Mouse (Mus musculus): ENCODE data around the gene Atxn2. TPM values are rescaled to one million over a fixed set of nuclear protein-coding genes. Genes with fewer than 3 reads are reported as not detected.
A peak's percentile ranks its signal among the peaks of the same experiment; 100 is the strongest.

Gene Atxn2
- polyA plus RNA-seq, 1 experiment from 2014 or later: 46.8 TPM

DNA sequence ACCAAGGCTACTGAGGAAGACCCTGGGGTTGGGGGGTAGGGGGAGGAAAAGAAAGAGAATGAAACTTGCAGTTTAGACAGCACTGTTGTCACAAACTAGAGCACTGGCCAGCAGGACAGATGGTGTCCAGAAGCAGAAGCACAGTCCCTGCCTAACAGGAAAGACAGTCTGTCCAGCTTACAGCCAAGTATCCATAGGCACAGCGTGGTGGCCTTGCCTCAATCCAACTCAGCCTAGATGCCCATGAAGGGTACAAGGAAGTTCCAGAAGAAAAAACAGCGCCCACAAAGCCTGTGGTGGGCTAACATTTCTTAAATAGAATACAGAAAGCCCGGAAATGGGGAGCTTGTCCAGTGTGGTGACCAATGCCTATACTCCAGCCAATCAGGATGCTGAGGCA, 114.5 kb downstream of the Atxn2 start:
- Histone ChIP-seq H3K4me1 (peaks cover 53% of the 10 kb centered on the region), H3K4me3 (no peak overlapping the region), H3K9me3 (no peaks in the 10 kb centered on the region), H3K36me3 (peaks cover 66% of the 10 kb centered on the region), H3K27me3 (ENCODE audit: insufficient read depth, poor library complexity, severe bottlenecking) (peaks cover 29% of the 10 kb centered on the region), H3K27ac (no peak overlapping the region)
- WGBS: 91% methylated on average over 3 of the region's 3 CpGs
- peak; percentile 72 for DNase-seq (ENCODE audit: low spot score)

DNA sequence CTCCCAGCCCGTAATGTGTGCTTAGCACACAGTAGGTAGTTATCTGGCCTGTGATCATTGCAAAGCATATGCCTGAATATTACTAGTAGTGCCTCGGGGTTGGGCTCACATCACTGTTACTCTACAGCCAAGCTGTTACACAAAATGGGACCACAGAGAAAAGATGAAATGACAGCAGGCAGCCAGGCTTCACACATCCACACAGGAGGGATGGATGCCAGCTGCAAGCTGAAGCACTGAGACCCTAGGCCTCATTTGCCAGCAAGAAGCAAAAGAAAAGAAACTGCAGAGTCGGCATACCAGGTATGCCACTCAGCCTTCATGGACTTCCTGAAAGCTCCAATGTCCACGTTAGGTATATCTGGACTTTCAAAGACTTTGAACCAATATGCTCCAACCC, 116.7 kb downstream of the Atxn2 start:
- no peaks in the 10 kb centered on the region for H3K9me3 ChIP-seq
- H3K4me3 ChIP-seq: peak overlapping the region; percentile 60
- H3K27me3 ChIP-seq (ENCODE audit: insufficient read depth, poor library complexity, severe bottlenecking): peaks cover 29% of the 10 kb centered on the region
- no peak for DNase-seq (ENCODE audit: low spot score)
- H3K27ac ChIP-seq: no peak overlapping the region
- WGBS: 81% methylated on average over 4 of the region's 4 CpGs
- peaks cover 55% of the 10 kb centered on the region for H3K36me3 ChIP-seq
- peaks cover 53% of the 10 kb centered on the region for H3K4me1 ChIP-seq

DNA sequence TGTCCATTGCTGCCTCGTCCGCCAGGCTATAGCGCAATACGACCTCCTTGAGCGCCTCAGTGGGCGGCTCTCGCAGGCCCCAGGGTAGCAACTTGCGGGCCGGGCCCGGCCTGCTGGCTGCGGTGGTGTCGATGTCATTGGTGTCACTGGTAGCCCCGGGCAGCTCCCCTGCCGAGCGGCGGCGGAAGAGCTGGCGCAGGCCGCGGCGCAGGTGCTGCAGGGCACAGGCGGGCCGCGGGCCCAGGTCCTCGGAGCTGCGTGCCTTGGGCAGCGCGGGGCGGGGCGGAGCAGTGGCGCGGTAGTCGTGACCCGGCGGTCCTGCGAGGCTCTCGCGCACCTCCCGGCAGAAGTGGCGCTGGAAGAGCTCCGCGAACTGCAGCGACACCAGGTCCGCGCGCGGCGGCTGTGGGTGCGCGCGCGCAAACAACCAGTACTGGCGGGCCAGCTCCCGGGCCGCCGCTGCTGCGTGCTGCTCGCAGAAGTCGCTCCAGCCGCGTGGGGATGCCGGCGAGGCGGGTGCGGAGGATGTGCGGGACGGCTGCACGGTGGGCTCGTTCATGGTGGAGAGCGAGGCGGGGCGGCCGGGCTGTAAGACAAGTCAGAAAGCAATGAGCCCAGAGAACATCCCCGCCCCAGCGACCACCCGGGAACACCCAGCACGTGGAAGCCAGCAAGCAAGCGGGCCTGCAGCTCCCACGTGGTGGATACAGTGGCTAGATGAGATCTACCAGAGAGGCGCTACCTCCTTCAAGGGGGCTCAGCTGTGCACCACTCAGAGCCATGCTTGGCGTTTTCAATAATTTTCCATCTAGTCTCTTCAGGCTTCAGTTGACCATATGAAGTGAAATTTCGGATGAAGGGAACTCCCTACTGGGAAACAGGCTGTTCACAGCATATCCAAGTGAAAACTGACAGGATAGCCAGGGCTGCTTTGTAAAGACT, 117.6 kb downstream of the Atxn2 start:
- H3K27ac ChIP-seq: peak overlapping the region; percentile 62
- H3K4me1 ChIP-seq: peaks cover 54% of the 10 kb centered on the region
- no peak for DNase-seq (ENCODE audit: low spot score)
- peaks cover 57% of the 10 kb centered on the region for H3K36me3 ChIP-seq
- H3K27me3 ChIP-seq (ENCODE audit: insufficient read depth, poor library complexity, severe bottlenecking): peaks cover 29% of the 10 kb centered on the region
- WGBS: 21% methylated on average over 82 of the region's 82 CpGs
- no peaks in the 10 kb centered on the region for H3K9me3 ChIP-seq
- H3K4me3 ChIP-seq: peak overlapping the region; percentile 60

DNA sequence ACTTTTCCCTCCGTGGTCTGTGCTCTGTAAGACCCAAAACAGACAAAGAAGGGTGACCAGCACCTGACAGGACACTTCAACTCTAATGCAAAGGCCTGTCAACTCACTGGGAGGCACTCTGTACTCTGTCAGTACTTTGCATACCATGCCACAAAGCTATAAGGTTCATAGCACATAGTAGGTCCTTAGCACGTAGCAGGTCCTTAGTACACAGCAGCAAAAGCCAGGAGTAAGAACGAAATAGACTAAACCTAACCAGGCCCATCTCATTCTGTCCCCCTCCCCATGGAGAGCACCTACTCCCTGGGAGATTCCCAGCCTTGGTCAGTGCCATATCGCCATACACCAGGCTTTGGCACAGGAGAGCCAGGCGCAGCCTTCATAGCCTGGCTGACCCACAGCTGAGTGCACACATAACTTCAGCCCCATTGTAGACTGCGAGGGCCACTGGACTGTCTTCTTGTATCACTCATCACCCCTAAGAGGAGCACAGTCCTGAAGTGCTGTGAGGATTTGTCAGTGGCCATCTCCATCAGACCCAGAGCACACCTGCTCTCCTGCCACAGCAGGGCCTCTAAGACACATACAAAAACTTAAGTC, 120.0 kb downstream of the Atxn2 start:
- H3K9me3 ChIP-seq: no peaks in the 10 kb centered on the region
- H3K27me3 ChIP-seq (ENCODE audit: insufficient read depth, poor library complexity, severe bottlenecking): peaks cover 29% of the 10 kb centered on the region
- no peak overlapping the region for H3K27ac ChIP-seq
- H3K36me3 ChIP-seq: peaks cover 38% of the 10 kb centered on the region
- DNase-seq (ENCODE audit: low spot score): no peak
- peaks cover 68% of the 10 kb centered on the region for H3K4me1 ChIP-seq
- WGBS: 84% methylated on average over 6 of the region's 6 CpGs
- H3K4me3 ChIP-seq: no peak overlapping the region

DNA sequence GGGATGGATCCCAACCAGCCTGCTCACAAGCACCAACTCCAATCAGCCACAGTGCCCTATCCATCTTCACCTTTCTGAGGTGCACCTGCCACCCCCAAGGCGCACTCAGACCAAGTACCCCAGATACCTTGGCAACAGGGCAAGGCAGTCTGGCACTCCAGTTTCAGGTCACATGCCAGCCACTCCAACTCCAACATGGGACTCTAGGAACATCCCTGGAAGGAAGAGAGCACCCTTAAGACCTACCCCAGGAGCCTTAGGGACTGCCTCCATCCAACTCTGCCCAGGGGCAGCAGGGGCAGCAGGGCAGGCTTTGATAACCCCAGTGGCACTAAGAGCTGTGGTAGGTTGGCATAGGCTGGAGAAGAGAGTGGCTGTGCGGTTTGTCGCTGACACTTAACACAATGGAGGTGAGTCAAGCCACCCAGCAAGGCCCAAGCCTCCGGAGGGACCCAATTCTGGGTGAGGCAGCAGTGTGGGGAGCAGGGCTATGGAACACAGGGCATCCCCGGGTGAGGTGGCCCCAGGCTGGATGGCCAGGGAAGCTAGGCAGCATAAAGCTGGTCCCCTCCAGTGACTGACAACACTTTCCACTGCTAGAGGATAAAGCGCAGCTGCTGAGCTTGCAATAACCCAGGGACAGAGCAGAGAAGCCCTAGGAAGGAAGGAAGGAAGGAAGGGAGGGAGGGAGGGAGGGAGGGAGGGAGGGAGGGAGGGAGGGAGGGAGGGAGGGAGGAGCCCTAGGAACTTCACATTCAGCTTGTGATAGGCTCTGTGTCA, 121.4 kb downstream of the Atxn2 start:
- Histone ChIP-seq H3K36me3 (peaks cover 23% of the 10 kb centered on the region), H3K4me3 (no peak overlapping the region), H3K27ac (peak overlapping the region; percentile 74), H3K27me3 (ENCODE audit: insufficient read depth, poor library complexity, severe bottlenecking) (peaks cover 26% of the 10 kb centered on the region), H3K4me1 (peaks cover 76% of the 10 kb centered on the region), H3K9me3 (no peaks in the 10 kb centered on the region)
- 70% methylated on average over 6 of the region's 6 CpGs for WGBS
- no peak for DNase-seq (ENCODE audit: low spot score)

DNA sequence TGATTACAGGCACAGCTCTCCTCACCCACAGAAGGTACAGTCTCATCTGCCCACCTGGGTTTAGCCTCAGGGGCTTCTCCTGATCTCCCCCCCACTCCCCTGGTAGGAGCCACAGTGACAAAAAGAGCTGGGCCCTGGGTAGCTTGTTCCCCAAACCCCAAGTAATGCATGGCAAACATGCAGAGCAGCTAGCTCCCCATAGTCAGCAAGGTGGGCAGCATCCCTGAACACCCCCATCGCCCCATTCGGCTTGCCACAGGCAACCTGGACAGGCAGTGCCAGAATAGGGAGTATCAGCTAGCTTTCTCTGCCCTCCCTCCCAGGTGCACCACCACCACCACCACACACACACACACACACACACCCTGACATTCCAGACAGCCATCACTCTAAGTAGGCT, 122.0 kb downstream of the Atxn2 start:
- H3K27ac ChIP-seq: peak overlapping the region; percentile 74
- H3K4me1 ChIP-seq: peaks cover 81% of the 10 kb centered on the region
- peaks cover 17% of the 10 kb centered on the region for H3K36me3 ChIP-seq
- WGBS: 93% methylated on average over 2 of the region's 2 CpGs
- no peaks in the 10 kb centered on the region for H3K9me3 ChIP-seq
- peaks cover 20% of the 10 kb centered on the region for H3K27me3 ChIP-seq (ENCODE audit: insufficient read depth, poor library complexity, severe bottlenecking)
- DNase-seq (ENCODE audit: low spot score): no peak
- peak overlapping the region; percentile 91 for H3K4me3 ChIP-seq

DNA sequence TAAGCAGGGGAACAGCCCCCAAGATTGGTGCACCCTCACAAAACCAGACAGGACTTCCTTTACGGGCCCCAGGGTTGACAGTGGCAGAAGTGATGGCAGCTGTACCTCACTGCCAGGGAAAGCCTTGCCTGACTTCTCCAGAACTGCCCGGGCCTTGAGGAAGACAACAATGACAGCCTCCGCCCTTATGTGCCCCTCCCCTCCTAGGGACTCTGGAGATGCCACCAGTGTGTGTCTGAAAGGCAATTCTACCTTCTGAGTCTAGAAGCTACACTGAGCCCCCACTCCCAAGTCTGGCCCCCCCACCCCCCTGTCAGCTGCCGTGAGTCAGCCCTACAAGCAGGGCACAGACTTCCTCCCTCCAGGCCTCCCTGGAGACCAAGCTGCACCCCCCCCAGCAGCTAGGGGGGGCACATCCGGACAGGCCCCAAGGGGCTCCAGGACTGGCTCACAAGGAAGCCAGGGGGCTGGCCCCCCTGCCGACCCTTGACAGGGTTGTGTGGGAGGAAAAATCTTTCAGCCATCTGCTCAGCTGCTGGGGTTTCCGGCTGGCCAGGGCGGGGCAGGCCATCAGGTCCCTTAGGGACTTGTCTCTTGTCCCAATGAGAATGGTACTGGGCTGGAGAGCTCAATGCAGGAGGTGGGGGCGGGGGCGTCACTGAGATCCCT, 122.6 kb downstream of the Atxn2 start:
- H3K4me1 ChIP-seq: peaks cover 81% of the 10 kb centered on the region
- WGBS: 29% methylated on average over 10 of the region's 10 CpGs
- DNase-seq (ENCODE audit: low spot score): no peak
- peak overlapping the region; percentile 74 for H3K27ac ChIP-seq
- H3K9me3 ChIP-seq: no peaks in the 10 kb centered on the region
- H3K36me3 ChIP-seq: peaks cover 12% of the 10 kb centered on the region
- peak overlapping the region; percentile 91 for H3K4me3 ChIP-seq
- H3K27me3 ChIP-seq (ENCODE audit: insufficient read depth, poor library complexity, severe bottlenecking): peaks cover 15% of the 10 kb centered on the region

DNA sequence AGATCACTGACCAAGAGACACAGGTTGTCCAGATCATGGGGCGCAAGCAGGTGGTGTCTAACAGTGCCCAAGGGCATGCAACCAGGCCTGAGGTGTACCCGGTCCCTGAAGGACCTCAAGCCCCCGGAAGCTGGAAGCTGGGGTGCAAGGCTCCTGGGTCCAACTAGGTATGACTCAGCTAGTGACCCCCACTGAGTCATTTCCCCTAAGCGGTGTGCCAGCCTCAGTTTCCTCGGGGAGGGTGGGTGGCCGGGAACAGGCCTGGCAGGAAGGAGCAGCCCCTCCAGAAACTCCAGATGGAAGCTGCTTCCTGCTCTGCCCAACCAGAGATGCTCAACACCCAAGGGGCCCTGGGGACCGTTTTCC, 123.1 kb downstream of the Atxn2 start:
- Histone ChIP-seq H3K4me1 (peaks cover 81% of the 10 kb centered on the region), H3K27ac (peak overlapping the region; percentile 74), H3K27me3 (ENCODE audit: insufficient read depth, poor library complexity, severe bottlenecking) (peaks cover 14% of the 10 kb centered on the region), H3K9me3 (no peaks in the 10 kb centered on the region), H3K36me3 (0 out of 2 replicates have a peak, but pooled peaks cover 8% of the 10 kb centered on the region), H3K4me3 (peak overlapping the region; percentile 91)
- no peak for DNase-seq (ENCODE audit: low spot score)
- WGBS: 63% methylated on average over 7 of the region's 7 CpGs

DNA sequence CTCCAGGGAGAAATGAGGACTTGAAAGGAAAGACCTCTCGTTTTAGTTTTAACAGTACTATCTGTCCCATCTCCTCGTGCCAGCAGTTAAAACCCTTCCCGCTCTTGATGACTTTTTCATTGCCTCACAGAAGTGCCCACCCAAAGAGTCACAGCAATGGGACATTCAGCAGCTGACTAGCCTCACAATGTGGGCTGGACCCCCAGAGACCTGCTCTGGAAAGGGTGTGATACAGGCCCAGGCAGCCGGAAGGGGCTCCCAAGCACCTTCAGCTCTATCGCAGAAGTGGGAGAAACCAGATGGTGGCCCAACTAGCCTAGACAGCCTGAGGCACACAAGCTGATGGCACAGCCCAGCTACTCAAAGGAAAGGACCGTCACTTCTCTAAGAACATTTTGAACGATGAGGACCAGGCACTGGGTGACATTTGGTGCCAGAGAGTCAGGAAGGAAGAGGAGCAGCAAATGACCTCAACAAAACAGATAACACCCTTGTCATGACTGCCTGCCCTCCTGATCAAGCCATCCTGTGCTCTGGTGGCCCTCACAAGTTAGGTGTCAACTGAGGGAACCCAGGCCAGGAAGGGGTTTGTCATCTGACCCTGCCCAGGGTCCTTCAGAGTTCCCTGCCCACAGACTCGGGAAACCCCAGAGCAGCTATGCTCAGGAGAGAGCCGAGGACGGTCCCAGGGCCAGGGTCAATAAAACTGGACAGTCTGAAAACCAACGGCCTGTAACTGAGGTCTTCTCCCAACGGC, 124.0 kb downstream of the Atxn2 start:
- DNase-seq (ENCODE audit: low spot score): no peak
- Histone ChIP-seq H3K27me3 (ENCODE audit: insufficient read depth, poor library complexity, severe bottlenecking) (peaks cover 8% of the 10 kb centered on the region; the same call in 1 of the 2 replicates), H3K36me3 (0 out of 2 replicates have a peak, but pooled peaks cover 8% of the 10 kb centered on the region), H3K27ac (peak overlapping the region; percentile 94), H3K4me3 (peak overlapping the region; percentile 91), H3K9me3 (no peaks in the 10 kb centered on the region), H3K4me1 (peaks cover 77% of the 10 kb centered on the region)
- 19% methylated on average over 12 of the region's 12 CpGs for WGBS

DNA sequence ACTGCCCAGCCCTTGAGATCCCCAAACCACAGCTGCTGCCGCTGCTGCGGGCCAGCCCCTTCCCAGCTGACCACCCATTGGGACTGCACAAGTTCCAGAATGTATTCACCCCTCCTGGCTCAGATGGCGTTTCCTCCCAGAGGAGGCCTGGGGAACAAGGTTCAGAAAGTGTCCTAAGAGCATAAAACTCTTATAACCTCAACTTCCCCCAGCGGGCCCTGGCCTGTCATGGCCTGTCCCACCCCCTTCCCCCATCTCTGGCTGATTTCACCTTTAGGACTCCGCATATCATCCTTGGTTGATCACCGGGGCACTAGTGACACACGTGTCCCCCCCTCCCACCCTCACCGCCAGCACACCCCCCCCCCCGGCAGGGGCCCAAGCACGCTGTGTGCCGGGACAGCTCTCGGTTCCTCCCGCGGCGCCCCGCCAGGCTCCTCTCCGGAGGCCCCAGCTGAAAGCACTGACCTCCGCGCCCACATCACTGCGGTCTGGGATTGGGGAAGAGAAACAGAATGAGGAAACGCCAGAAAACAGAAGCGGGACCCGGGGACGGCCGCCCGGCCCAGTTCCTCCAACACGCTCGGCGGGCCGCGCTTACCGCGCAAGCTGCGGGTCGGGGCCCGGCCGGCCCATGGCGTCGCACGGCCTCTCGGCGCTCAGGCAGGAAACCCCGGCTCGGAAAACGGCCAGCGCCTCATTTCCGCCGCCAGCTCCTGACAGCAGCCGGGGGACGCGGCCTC, 125.0 kb downstream of the Atxn2 start:
- 0 out of 2 replicates have a peak, but pooled peaks cover 8% of the 10 kb centered on the region for H3K36me3 ChIP-seq
- no peaks in the 10 kb centered on the region for H3K9me3 ChIP-seq
- under 1% methylated on average over 51 of the region's 51 CpGs for whole genome bisulfite sequencing
- no peak for DNase-seq (ENCODE audit: low spot score)
- peaks cover 77% of the 10 kb centered on the region for H3K4me1 ChIP-seq
- H3K4me3 ChIP-seq: peak overlapping the region; percentile 91
- peak overlapping the region; percentile 94 for H3K27ac ChIP-seq
- H3K27me3 ChIP-seq (ENCODE audit: insufficient read depth, poor library complexity, severe bottlenecking): peaks cover 8% of the 10 kb centered on the region; the same call in 1 of the 2 replicates

DNA sequence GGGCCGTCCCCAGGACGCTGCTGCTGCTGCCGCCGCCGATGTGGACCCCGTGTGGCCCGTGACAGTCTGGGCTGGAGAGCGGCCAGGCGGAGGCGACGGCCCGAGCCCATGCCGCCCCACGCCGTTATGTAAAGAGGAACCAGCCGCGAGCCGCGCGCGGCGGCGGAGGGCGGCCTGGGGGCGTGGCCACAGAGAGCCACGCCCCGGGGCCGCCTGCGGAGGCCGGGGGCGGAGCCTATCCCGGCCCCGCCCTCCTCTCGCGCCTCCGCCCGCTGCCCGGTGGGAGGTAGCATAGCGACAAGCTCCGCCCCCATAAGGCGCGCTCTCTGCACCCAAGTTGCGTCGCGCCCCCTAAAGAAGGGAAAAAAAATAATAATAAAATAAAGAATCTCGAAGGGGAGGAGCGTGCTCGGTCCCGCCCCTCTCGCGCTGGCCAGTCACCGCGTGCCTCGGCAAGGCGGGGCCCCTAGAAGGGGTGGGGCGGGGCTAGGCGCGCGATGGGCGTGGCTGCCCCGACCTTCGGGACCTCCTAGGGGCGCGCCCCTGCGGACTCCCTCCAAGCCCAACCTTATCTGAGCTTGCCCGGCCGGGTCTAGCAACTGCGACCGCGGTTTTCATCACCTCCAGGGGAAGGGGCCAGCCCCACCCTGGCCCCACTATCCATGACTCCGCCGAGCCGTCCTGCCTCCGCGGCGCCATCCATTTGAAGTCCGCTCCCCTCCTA, 125.7 kb downstream of the Atxn2 start:
- peak overlapping the region; percentile 91 for H3K4me3 ChIP-seq
- under 1% methylated on average over 77 of the region's 77 CpGs for WGBS
- peaks cover 69% of the 10 kb centered on the region for H3K4me1 ChIP-seq
- H3K27ac ChIP-seq: peak overlapping the region; percentile 94
- peaks cover 11% of the 10 kb centered on the region for H3K27me3 ChIP-seq (ENCODE audit: insufficient read depth, poor library complexity, severe bottlenecking)
- H3K9me3 ChIP-seq: no peaks in the 10 kb centered on the region
- H3K36me3 ChIP-seq: 0 out of 2 replicates have a peak, but pooled peaks cover 7% of the 10 kb centered on the region
- peak; percentile 96 for DNase-seq (ENCODE audit: low spot score)

Data from heart, embryonic 10.5 days (tissue).